Mouse (Mus musculus): ENCODE measurements at regions not wholly inside any gene's neighbourhood (a gene's known extent, or its start where the extent isn't known, plus 50 kb on each side); places are given as distances from the start of the nearest gene placed in this dataset.

GRCm38 (mm10) chr3:22948168-22948768, 871.8 kb downstream of the Tbl1xr1 start:
- H3K9ac ChIP-seq: no peak overlapping the region
- H3K4me3 ChIP-seq (replicated peaks): no peak overlapping the region
- no peak for ATAC-seq (ENCODE audit: low FRiP score)
- no peaks in the 10 kb centered on the region for H3K27me3 ChIP-seq
- no peaks in the 10 kb centered on the region for H3K4me1 ChIP-seq
- no peak overlapping the region for H3K27ac ChIP-seq
- H3K4me2 ChIP-seq: no peak overlapping the region
- 0 out of 2 replicates have a peak, but pooled peaks cover 5% of the 10 kb centered on the region for H3K9me3 ChIP-seq
- 81% methylated on average over 5 of the region's 5 CpGs for WGBS
- no peaks in the 10 kb centered on the region for H3K36me3 ChIP-seq (replicated peaks)

GRCm38 (mm10) chr3:22957422-22957821, 881.0 kb downstream of the Tbl1xr1 start:
- WGBS: 67% methylated on average over 1 of the region's 1 CpGs
- Histone ChIP-seq H3K4me3 (replicated peaks) (no peak overlapping the region), H3K36me3 (replicated peaks) (no peaks in the 10 kb centered on the region), H3K9ac (no peak overlapping the region), H3K9me3 (no peaks in the 10 kb centered on the region), H3K4me1 (no peaks in the 10 kb centered on the region), H3K27ac (no peak overlapping the region), H3K4me2 (no peak overlapping the region), H3K27me3 (no peaks in the 10 kb centered on the region)
- ATAC-seq (ENCODE audit: low FRiP score): no peak

- Histone ChIP-seq H3K27ac (no peak overlapping the region), H3K4me3 (replicated peaks) (no peak overlapping the region), H3K4me2 (no peak overlapping the region), H3K9ac (no peak overlapping the region), H3K36me3 (replicated peaks) (no peaks in the 10 kb centered on the region), H3K9me3 (no peaks in the 10 kb centered on the region), H3K27me3 (no peaks in the 10 kb centered on the region), H3K4me1 (no peaks in the 10 kb centered on the region)
- ATAC-seq (ENCODE audit: low FRiP score): no peak
- WGBS: 79% methylated on average over 1 of the region's 1 CpGs
Measured at GRCm38 (mm10) chr3:22972681-22973080, 896.2 kb downstream of the Tbl1xr1 start.

- no peak overlapping the region for H3K4me2 ChIP-seq
- no peak overlapping the region for H3K9ac ChIP-seq
- no peak for ATAC-seq (ENCODE audit: low FRiP score)
- no peaks in the 10 kb centered on the region for H3K4me1 ChIP-seq
- no peaks in the 10 kb centered on the region for H3K27me3 ChIP-seq
- H3K4me3 ChIP-seq (replicated peaks): no peak overlapping the region
- no peaks in the 10 kb centered on the region for H3K9me3 ChIP-seq
- H3K27ac ChIP-seq: no peak overlapping the region
- H3K36me3 ChIP-seq (replicated peaks): no peaks in the 10 kb centered on the region
- 85% methylated on average over 1 of the region's 1 CpGs for WGBS
Measured at GRCm38 (mm10) chr3:22976801-22977200, 900.3 kb downstream of the Tbl1xr1 start.

- Histone ChIP-seq H3K36me3 (replicated peaks) (no peaks in the 10 kb centered on the region), H3K4me3 (replicated peaks) (no peak overlapping the region), H3K4me2 (no peak overlapping the region), H3K4me1 (no peaks in the 10 kb centered on the region), H3K9me3 (no peaks in the 10 kb centered on the region), H3K9ac (no peak overlapping the region), H3K27ac (no peak overlapping the region), H3K27me3 (no peaks in the 10 kb centered on the region)
- 94% methylated on average over 1 of the region's 1 CpGs for WGBS
- no peak for ATAC-seq (ENCODE audit: low FRiP score)
Measured at GRCm38 (mm10) chr3:22979896-22980890, 903.7 kb downstream of the Tbl1xr1 start.

- no peaks in the 10 kb centered on the region for H3K4me1 ChIP-seq
- no peak for ATAC-seq (ENCODE audit: low FRiP score)
Measured at GRCm38 (mm10) chr3:22982430-22982829, 906.0 kb downstream of the Tbl1xr1 start.

GRCm38 (mm10) chr3:22990136-22990820, 913.8 kb downstream of the Tbl1xr1 start:
- no peak for ATAC-seq (ENCODE audit: low FRiP score)
- H3K27ac ChIP-seq: no peak overlapping the region
- H3K4me2 ChIP-seq: no peak overlapping the region
- no peaks in the 10 kb centered on the region for H3K27me3 ChIP-seq
- H3K9ac ChIP-seq: no peak overlapping the region
- 83% methylated on average over 3 of the region's 3 CpGs for WGBS
- H3K36me3 ChIP-seq (replicated peaks): no peaks in the 10 kb centered on the region
- no peak overlapping the region for H3K4me3 ChIP-seq (replicated peaks)
- no peaks in the 10 kb centered on the region for H3K4me1 ChIP-seq
- no peaks in the 10 kb centered on the region for H3K9me3 ChIP-seq

More at GRCm38 (mm10) chr3:22982430-22982829, 906.0 kb downstream of the Tbl1xr1 start:
- no peaks in the 10 kb centered on the region for H3K9me3 ChIP-seq
- H3K4me2 ChIP-seq: no peak overlapping the region
- no peak overlapping the region for H3K4me3 ChIP-seq (replicated peaks)
- H3K9ac ChIP-seq: no peak overlapping the region
- H3K36me3 ChIP-seq (replicated peaks): no peaks in the 10 kb centered on the region
- H3K27me3 ChIP-seq: no peaks in the 10 kb centered on the region
- H3K27ac ChIP-seq: no peak overlapping the region

- no peak overlapping the region for H3K4me3 ChIP-seq (replicated peaks)
- no peaks in the 10 kb centered on the region for H3K27me3 ChIP-seq
- H3K4me2 ChIP-seq: no peak overlapping the region
- H3K27ac ChIP-seq: no peak overlapping the region
- no peak overlapping the region for H3K9ac ChIP-seq
- WGBS: 88% methylated on average over 6 of the region's 6 CpGs
- H3K9me3 ChIP-seq: no peaks in the 10 kb centered on the region
- H3K4me1 ChIP-seq: no peaks in the 10 kb centered on the region
- H3K36me3 ChIP-seq (replicated peaks): no peaks in the 10 kb centered on the region
- no peak for ATAC-seq (ENCODE audit: low FRiP score)
Measured at GRCm38 (mm10) chr3:22995228-22995627, 918.8 kb downstream of the Tbl1xr1 start.

- no peaks in the 10 kb centered on the region for H3K9me3 ChIP-seq
- H3K4me3 ChIP-seq (replicated peaks): no peak overlapping the region
- H3K4me2 ChIP-seq: no peak overlapping the region
- no peaks in the 10 kb centered on the region for H3K27me3 ChIP-seq
- no peaks in the 10 kb centered on the region for H3K4me1 ChIP-seq
- H3K36me3 ChIP-seq (replicated peaks): no peaks in the 10 kb centered on the region
- no peak for ATAC-seq (ENCODE audit: low FRiP score)
- WGBS: 81% methylated on average over 5 of the region's 5 CpGs
- H3K27ac ChIP-seq: no peak overlapping the region
- H3K9ac ChIP-seq: no peak overlapping the region
Measured at GRCm38 (mm10) chr3:22995833-22996232, 919.4 kb downstream of the Tbl1xr1 start.

- H3K9me3 ChIP-seq: no peaks in the 10 kb centered on the region
- no peak overlapping the region for H3K4me2 ChIP-seq
- no peak for ATAC-seq (ENCODE audit: low FRiP score)
- no peak overlapping the region for H3K9ac ChIP-seq
- no peak overlapping the region for H3K4me3 ChIP-seq (replicated peaks)
- no peaks in the 10 kb centered on the region for H3K27me3 ChIP-seq
- H3K4me1 ChIP-seq: no peaks in the 10 kb centered on the region
- 90% methylated on average over 3 of the region's 3 CpGs for WGBS
- H3K36me3 ChIP-seq (replicated peaks): no peaks in the 10 kb centered on the region
- no peak overlapping the region for H3K27ac ChIP-seq
Measured at GRCm38 (mm10) chr3:23001071-23001470, 924.6 kb downstream of the Tbl1xr1 start.

- H3K36me3 ChIP-seq (replicated peaks): no peaks in the 10 kb centered on the region
- H3K4me1 ChIP-seq: no peaks in the 10 kb centered on the region
- H3K4me3 ChIP-seq (replicated peaks): no peak overlapping the region
- H3K4me2 ChIP-seq: no peak overlapping the region
- H3K27me3 ChIP-seq: no peaks in the 10 kb centered on the region
- WGBS: 85% methylated on average over 2 of the region's 2 CpGs
- H3K9me3 ChIP-seq: no peaks in the 10 kb centered on the region
- no peak overlapping the region for H3K9ac ChIP-seq
- H3K27ac ChIP-seq: no peak overlapping the region
- ATAC-seq (ENCODE audit: low FRiP score): no peak
Measured at GRCm38 (mm10) chr3:23032064-23032463, 955.6 kb downstream of the Tbl1xr1 start.

- 77% methylated on average over 6 of the region's 6 CpGs for WGBS
- H3K4me2 ChIP-seq: no peak overlapping the region
- ATAC-seq (ENCODE audit: low FRiP score): no peak
Measured at GRCm38 (mm10) chr3:23063180-23063965, 986.9 kb downstream of the Tbl1xr1 start.

More at GRCm38 (mm10) chr3:23063180-23063965, 986.9 kb downstream of the Tbl1xr1 start:
- Histone ChIP-seq H3K4me3 (replicated peaks) (no peak overlapping the region), H3K9me3 (no peaks in the 10 kb centered on the region), H3K27ac (no peak overlapping the region), H3K4me1 (no peaks in the 10 kb centered on the region), H3K36me3 (replicated peaks) (no peaks in the 10 kb centered on the region), H3K27me3 (no peaks in the 10 kb centered on the region), H3K9ac (no peak overlapping the region)
